ENCODE assay signal across 16 mouse cellular contexts in genomic region chr14:28959042-28959441, GRCm38 (mm10). TPM values are rescaled to one million over a fixed set of nuclear protein-coding genes. Genes with fewer than 3 reads are reported as not detected.
DNase-seq lines count a peak whose midpoint lies in the region; ATAC-seq and TF ChIP-seq lines count a peak whose summit lies in the region.
"Had no signal": no experiment of that assay in that cellular context is flagged by ENCODE, and none has a peak within 500 bp of the region (broad histone marks: within the 10 kb centered on the region; RNA-seq: fewer than 3 reads in every experiment).

No protein-coding gene starts in this region.

- no peaks in the 10 kb centered on the region for H3K36me3 ChIP-seq in embryonic facial prominence, embryonic 13.5 days
- H3K36me3 ChIP-seq in embryonic facial prominence, embryonic 10.5 days (replicated peaks) = no peaks in the 10 kb centered on the region
- no peaks in the 10 kb centered on the region for H3K36me3 ChIP-seq in midbrain, embryonic 10.5 days
- H3K36me3 ChIP-seq in midbrain, postnatal 0 days (ENCODE audit: insufficient read depth, low read length) = no peaks in the 10 kb centered on the region
- H3K36me3 ChIP-seq in hindbrain, postnatal 0 days (ENCODE audit: insufficient read depth, low read length) = no peaks in the 10 kb centered on the region
- H3K36me3 ChIP-seq: limb, embryonic 10.5 days had no signal

- H3K27me3 ChIP-seq in embryonic facial prominence, embryonic 13.5 days = no peaks in the 10 kb centered on the region
- peaks cover 10% of the 10 kb centered on the region; the same call in 1 of the 2 replicates for H3K27me3 ChIP-seq in embryonic facial prominence, embryonic 10.5 days (replicated peaks; ENCODE audit: low read depth, poor library complexity, severe bottlenecking)
- no peaks in the 10 kb centered on the region for H3K27me3 ChIP-seq in midbrain, embryonic 10.5 days (ENCODE audit: low read depth, poor library complexity, severe bottlenecking)
- no peaks in the 10 kb centered on the region for H3K27me3 ChIP-seq in midbrain, postnatal 0 days (ENCODE audit: insufficient read depth, low read length)
- no peaks in the 10 kb centered on the region for H3K27me3 ChIP-seq in hindbrain, postnatal 0 days (ENCODE audit: insufficient read depth, low read length)

- H3K4me2 ChIP-seq in embryonic facial prominence, embryonic 13.5 days = no peak overlapping the region
- H3K4me2 ChIP-seq in midbrain, postnatal 0 days (ENCODE audit: low read depth, low read length, poor library complexity, severe bottlenecking) = no peak overlapping the region
- H3K4me2 ChIP-seq in hindbrain, postnatal 0 days (ENCODE audit: low read depth, low read length) = no peak overlapping the region

- no peak overlapping the region for H3K4me3 ChIP-seq in embryonic facial prominence, embryonic 13.5 days
- H3K4me3 ChIP-seq in embryonic facial prominence, embryonic 10.5 days = no peak overlapping the region
- H3K4me3 ChIP-seq in midbrain, embryonic 10.5 days = no peak overlapping the region
- no peak overlapping the region for H3K4me3 ChIP-seq in midbrain, postnatal 0 days (ENCODE audit: low read depth, low read length)
- H3K4me3 ChIP-seq in hindbrain, postnatal 0 days (ENCODE audit: low read length) = no peak overlapping the region
- H3K4me3 ChIP-seq: limb, embryonic 10.5 days had no signal

- no peak for DNase-seq in embryonic facial prominence, embryonic 10.5 days (ENCODE audit: low spot score)
- no peak for DNase-seq in midbrain, embryonic 10.5 days (ENCODE audit: low spot score)
- DNase-seq in midbrain, postnatal 0 days (ENCODE audit: low spot score) = no peak
- DNase-seq in hindbrain, postnatal 0 days (ENCODE audit: low spot score) = peak; percentile 22
- DNase-seq in retina, embryonic 14.5 days (ENCODE audit: low spot score) = peak; percentile 31
- DNase-seq in thymus, postnatal 25 days = no peak
- no peak for DNase-seq in cerebellum, postnatal 36 days
- DNase-seq: adrenal gland, postnatal 25 days; gastrocnemius, postnatal 10 days; thymus, adult 18-20 months had no signal

- 27% methylated on average over 3 of the region's 3 CpGs for WGBS in embryonic facial prominence, embryonic 13.5 days
- 45% methylated on average over 3 of the region's 3 CpGs for WGBS in embryonic facial prominence, embryonic 10.5 days
- 25% methylated on average over 3 of the region's 3 CpGs for WGBS in midbrain, embryonic 10.5 days
- WGBS in midbrain, postnatal 0 days = 19% methylated on average over 3 of the region's 3 CpGs
- 24% methylated on average over 3 of the region's 3 CpGs for WGBS in hindbrain, postnatal 0 days

- no peak for TF ChIP-seq CTCF in midbrain, postnatal 0 days (IDR thresholded peaks at IDR 0.05)
- TF ChIP-seq CTCF in hindbrain, postnatal 0 days (IDR thresholded peaks at IDR 0.05; ENCODE audit: low read depth) = no peak

- H3K9me3 ChIP-seq in embryonic facial prominence, embryonic 13.5 days = no peaks in the 10 kb centered on the region
- no peaks in the 10 kb centered on the region for H3K9me3 ChIP-seq in embryonic facial prominence, embryonic 10.5 days
- no peaks in the 10 kb centered on the region for H3K9me3 ChIP-seq in midbrain, embryonic 10.5 days (replicated peaks)
- H3K9me3 ChIP-seq in midbrain, postnatal 0 days (ENCODE audit: low read length) = no peaks in the 10 kb centered on the region
- no peaks in the 10 kb centered on the region for H3K9me3 ChIP-seq in hindbrain, postnatal 0 days (ENCODE audit: low read length)
- H3K9me3 ChIP-seq: limb, embryonic 10.5 days had no signal

- ATAC-seq in embryonic facial prominence, embryonic 13.5 days (ENCODE audit: insufficient number of reproducible peaks, insufficient read depth, low FRiP score, low TSS enrichment, low read depth) = no peak
- ATAC-seq in midbrain, postnatal 0 days (ENCODE audit: low FRiP score) = no peak
- ATAC-seq in hindbrain, postnatal 0 days = peak; percentile 46; the same call in 1 of the 2 replicates

- H3K4me1 ChIP-seq in embryonic facial prominence, embryonic 13.5 days = peaks cover 37% of the 10 kb centered on the region
- H3K4me1 ChIP-seq in embryonic facial prominence, embryonic 10.5 days = peaks cover 39% of the 10 kb centered on the region
- H3K4me1 ChIP-seq in midbrain, embryonic 10.5 days = peaks cover 70% of the 10 kb centered on the region
- peaks cover 6% of the 10 kb centered on the region; the same call in 1 of the 2 replicates for H3K4me1 ChIP-seq in midbrain, postnatal 0 days (ENCODE audit: insufficient read depth, low read length)
- H3K4me1 ChIP-seq in hindbrain, postnatal 0 days (ENCODE audit: insufficient read depth, low read length) = 0 out of 2 replicates have a peak, but pooled peaks cover 15% of the 10 kb centered on the region

- H3K9ac ChIP-seq in embryonic facial prominence, embryonic 13.5 days = no peak overlapping the region
- H3K9ac ChIP-seq in midbrain, postnatal 0 days (replicated peaks; ENCODE audit: low read length, poor library complexity, severe bottlenecking) = no peak overlapping the region
- no peak overlapping the region for H3K9ac ChIP-seq in hindbrain, postnatal 0 days (replicated peaks; ENCODE audit: low read length)
- H3K9ac ChIP-seq: liver, embryonic 14.5 days had no signal

- peak overlapping the region; percentile 35; the same call in 1 of the 2 replicates for H3K27ac ChIP-seq in embryonic facial prominence, embryonic 13.5 days
- no peak overlapping the region for H3K27ac ChIP-seq in embryonic facial prominence, embryonic 10.5 days (replicated peaks)
- H3K27ac ChIP-seq in midbrain, embryonic 10.5 days (replicated peaks) = peak overlapping the region; percentile 83
- no peak overlapping the region for H3K27ac ChIP-seq in midbrain, postnatal 0 days (ENCODE audit: low read depth, low read length)
- H3K27ac ChIP-seq in hindbrain, postnatal 0 days = peak overlapping the region; percentile 66; the same call in 1 of the 2 replicates
- H3K27ac ChIP-seq: liver, embryonic 14.5 days had no signal

RNA-seq across cellular contexts. Expression of gene Lrtm1, which starts 59.0 kb away (rescaled TPM):
- polyA plus RNA-seq in embryonic facial prominence, embryonic 13.5 days (2015; fragmentation: Nextera tagmentation; extraction: Ambion mirVana) = 0.79 and 0.88 TPM in 2 replicates
- polyA plus RNA-seq in embryonic facial prominence, embryonic 10.5 days (2016; fragmentation: Nextera tagmentation; extraction: Ambion mirVana) = 0.16 and 0.44 TPM in 2 replicates
- polyA plus RNA-seq in midbrain, embryonic 10.5 days (2016; fragmentation: Nextera tagmentation; extraction: Ambion mirVana) = 17.5 and 27.2 TPM in 2 replicates
- total RNA-seq in midbrain, postnatal 0 days (2014; rRNA removed) = not detected in 2 replicates
- 0.12 TPM in 2 replicates for polyA plus RNA-seq in midbrain, postnatal 0 days (2015; fragmentation: Nextera tagmentation; extraction: Ambion mirVana)
- 0.31 TPM in 1 of 2 replicates, not detected in the other for total RNA-seq in hindbrain, postnatal 0 days (2014; rRNA removed)
- polyA plus RNA-seq in hindbrain, postnatal 0 days (2015; fragmentation: Nextera tagmentation; extraction: Ambion mirVana) = 0.09 and 0.11 TPM in 2 replicates
- total RNA-seq: layer of hippocampus, postnatal 36 days had no signal
- polyA plus RNA-seq: intestine, embryonic 14.5 days; limb, embryonic 10.5 days; spleen, adult 2 months had no signal

Comparison
In these comparisons a context has a peak if more than half of its experiments do, and no peak if none do; other contexts are left out.
1. H3K27ac ChIP-seq: peak in embryonic facial prominence, embryonic 13.5 days (single experiment), midbrain, embryonic 10.5 days (single experiment) and hindbrain, postnatal 0 days (single experiment); none in embryonic facial prominence, embryonic 10.5 days (single experiment) and midbrain, postnatal 0 days (single experiment).
2. DNase-seq: peak in hindbrain, postnatal 0 days (single experiment) and retina, embryonic 14.5 days (single experiment); none in embryonic facial prominence, embryonic 10.5 days (single experiment), midbrain, embryonic 10.5 days (single experiment), midbrain, postnatal 0 days (single experiment), thymus, postnatal 25 days (single experiment) and cerebellum, postnatal 36 days (0 of 2).